In the genomic region with DNA sequence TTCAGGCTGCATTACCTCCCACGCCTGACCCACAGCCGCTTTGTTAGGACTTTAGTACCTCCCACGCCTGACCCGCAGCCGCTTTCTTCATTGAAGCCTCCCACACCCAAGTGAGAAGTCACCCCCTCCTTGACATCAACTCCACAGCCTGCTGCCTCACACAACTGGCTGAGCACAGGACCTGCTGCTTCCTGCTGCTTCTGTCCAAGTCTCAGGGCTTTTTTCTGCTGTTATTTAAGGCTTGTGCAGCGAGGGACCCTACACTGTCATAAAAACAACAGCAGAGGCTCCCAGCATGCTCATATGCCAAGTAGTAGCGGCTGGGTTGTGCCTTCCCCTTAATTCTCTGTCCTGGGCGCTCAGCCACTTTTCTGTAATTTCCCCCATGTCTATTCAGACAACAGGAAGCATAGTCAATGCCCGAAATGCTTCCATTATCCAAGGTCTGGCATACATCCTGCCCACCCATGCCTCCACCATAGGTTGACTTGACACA, we compare ENCODE assay signal across 9 mouse cellular contexts. TPM values are rescaled to one million over a fixed set of nuclear protein-coding genes. Genes with fewer than 3 reads are reported as not detected.
A peak's percentile ranks its signal among the peaks of the same experiment; 100 is the strongest.
DNase-seq lines count a peak whose midpoint lies in the region; ATAC-seq and TF ChIP-seq lines count a peak whose summit lies in the region.
"Had no signal": no experiment of that assay in that cellular context is flagged by ENCODE, and none has a peak within 500 bp of the region (broad histone marks: within the 10 kb centered on the region; RNA-seq: fewer than 3 reads in every experiment).

No protein-coding gene starts in this region.

- no peaks in the 10 kb centered on the region for H3K27me3 ChIP-seq in forebrain, embryonic 10.5 days (ENCODE audit: poor library complexity, severe bottlenecking)
- H3K27me3 ChIP-seq in forebrain, embryonic 12.5 days: no peaks in the 10 kb centered on the region
- no peaks in the 10 kb centered on the region for H3K27me3 ChIP-seq in hindbrain, embryonic 16.5 days (replicated peaks; ENCODE audit: control insufficient read depth, insufficient read depth, low read length)

- 0 out of 2 replicates have a peak overlapping the region, but pooled peaks have one; percentile 2 for H3K27ac ChIP-seq in forebrain, embryonic 10.5 days
- no peak overlapping the region for H3K27ac ChIP-seq in forebrain, embryonic 12.5 days
- H3K27ac ChIP-seq in hindbrain, embryonic 16.5 days (ENCODE audit: low read depth, low read length): peak overlapping the region; percentile 13
- peak overlapping the region; percentile 83 for H3K27ac ChIP-seq in olfactory bulb, adult 2 months (ENCODE audit: insufficient read depth, low read depth, low read length)
- H3K27ac ChIP-seq: liver, embryonic 14.5 days had no signal

- H3K9me3 ChIP-seq in forebrain, embryonic 10.5 days: no peaks in the 10 kb centered on the region
- H3K9me3 ChIP-seq in forebrain, embryonic 12.5 days: no peaks in the 10 kb centered on the region
- H3K9me3 ChIP-seq in hindbrain, embryonic 16.5 days (ENCODE audit: control insufficient read depth, low read length): no peaks in the 10 kb centered on the region

- TF ChIP-seq CTCF in olfactory bulb, adult 2 months (IDR thresholded peaks at IDR 0.05; ENCODE audit: insufficient read depth, low read depth, low read length): no peak

- ATAC-seq in forebrain, embryonic 12.5 days (ENCODE audit: low FRiP score): no peak
- ATAC-seq in hindbrain, embryonic 16.5 days: peak; percentile 73
- no peak for ATAC-seq in cerebellum, adult (ENCODE audit: insufficient number of reproducible peaks, low FRiP score, low TSS enrichment)

- no peaks in the 10 kb centered on the region for H3K4me1 ChIP-seq in forebrain, embryonic 10.5 days
- no peaks in the 10 kb centered on the region for H3K4me1 ChIP-seq in forebrain, embryonic 12.5 days
- H3K4me1 ChIP-seq in hindbrain, embryonic 16.5 days (ENCODE audit: control insufficient read depth, insufficient read depth, low read depth, low read length): peaks cover 3% of the 10 kb centered on the region
- H3K4me1 ChIP-seq in olfactory bulb, adult 2 months (ENCODE audit: control insufficient read depth, insufficient read depth, low read length): peaks cover 17% of the 10 kb centered on the region

- no peak overlapping the region for H3K4me2 ChIP-seq in forebrain, embryonic 12.5 days
- peak overlapping the region; percentile 24; the same call in 1 of the 2 replicates for H3K4me2 ChIP-seq in hindbrain, embryonic 16.5 days (ENCODE audit: low read length)

- no peak overlapping the region for H3K4me3 ChIP-seq in forebrain, embryonic 10.5 days
- no peak overlapping the region for H3K4me3 ChIP-seq in forebrain, embryonic 12.5 days (replicated peaks)
- no peak overlapping the region for H3K4me3 ChIP-seq in hindbrain, embryonic 16.5 days (ENCODE audit: low read length)
- no peak overlapping the region for H3K4me3 ChIP-seq in olfactory bulb, adult 2 months (ENCODE audit: insufficient read depth, low read depth, low read length)

- no peak for DNase-seq in forebrain, embryonic 10.5 days (ENCODE audit: extremely low spot score, low spot score)
- peak; percentile 35 for DNase-seq in ovary, adult 18-20 months (ENCODE audit: low spot score)
- no peak for DNase-seq in ovary, postnatal 10 days (ENCODE audit: low spot score)
- DNase-seq in cerebellum, adult 11-12 months: no peak

- TF ChIP-seq POLR2A in olfactory bulb, adult 2 months (IDR thresholded peaks at IDR 0.05; ENCODE audit: insufficient read depth, low read depth, low read length): no peak

- H3K9ac ChIP-seq in forebrain, embryonic 12.5 days: no peak overlapping the region
- no peak overlapping the region for H3K9ac ChIP-seq in hindbrain, embryonic 16.5 days (ENCODE audit: low read depth, low read length)
- H3K9ac ChIP-seq: liver, embryonic 14.5 days had no signal

- 89% methylated on average over 9 of the region's 9 CpGs for WGBS in forebrain, embryonic 10.5 days
- 84% methylated on average over 9 of the region's 9 CpGs for WGBS in forebrain, embryonic 12.5 days
- WGBS in hindbrain, embryonic 16.5 days: 46% methylated on average over 9 of the region's 9 CpGs
- 11% methylated on average over 9 of the region's 9 CpGs for WGBS in olfactory bulb, adult 2 months

- H3K36me3 ChIP-seq in forebrain, embryonic 10.5 days (replicated peaks): peaks cover 49% of the 10 kb centered on the region
- H3K36me3 ChIP-seq in forebrain, embryonic 12.5 days (replicated peaks): peaks cover 25% of the 10 kb centered on the region
- H3K36me3 ChIP-seq in hindbrain, embryonic 16.5 days (ENCODE audit: control insufficient read depth, insufficient read depth, low read length): 0 out of 2 replicates have a peak, but pooled peaks cover 2% of the 10 kb centered on the region

RNA-seq across cellular contexts. Expression of a gene that starts 15.0 kb away (rescaled TPM):
- 57.6 and 59.5 TPM in 2 replicates for polyA plus RNA-seq in forebrain, embryonic 10.5 days (2016; fragmentation: Nextera tagmentation; extraction: Ambion mirVana)
- 64.7 and 67.1 TPM in 2 replicates for polyA plus RNA-seq in forebrain, embryonic 12.5 days (2016; fragmentation: Nextera tagmentation; extraction: Ambion mirVana)
- 91.9 and 95.2 TPM in 2 replicates for polyA plus RNA-seq in hindbrain, embryonic 16.5 days (2015; fragmentation: Nextera tagmentation; extraction: Ambion mirVana)
- polyA plus RNA-seq in olfactory bulb, adult 2 months (2012; ENCODE audit: insufficient read depth, insufficient read length, low replicate concordance, missing spikeins): not detected in 2 replicates
